Mouse (Mus musculus) ES-CJ7 (cell line): Measurements from ENCODE around the gene Bcl2l11.
A peak's percentile ranks its signal among the peaks of the same experiment; 100 is the strongest.

Experiments used
- DNase-seq: peaks from one replicate; pipeline ENCODE4 v3.0.0; 2011; ENCODE audit warnings: low read depth, low spot score

Bcl2l11 gene

DNA sequence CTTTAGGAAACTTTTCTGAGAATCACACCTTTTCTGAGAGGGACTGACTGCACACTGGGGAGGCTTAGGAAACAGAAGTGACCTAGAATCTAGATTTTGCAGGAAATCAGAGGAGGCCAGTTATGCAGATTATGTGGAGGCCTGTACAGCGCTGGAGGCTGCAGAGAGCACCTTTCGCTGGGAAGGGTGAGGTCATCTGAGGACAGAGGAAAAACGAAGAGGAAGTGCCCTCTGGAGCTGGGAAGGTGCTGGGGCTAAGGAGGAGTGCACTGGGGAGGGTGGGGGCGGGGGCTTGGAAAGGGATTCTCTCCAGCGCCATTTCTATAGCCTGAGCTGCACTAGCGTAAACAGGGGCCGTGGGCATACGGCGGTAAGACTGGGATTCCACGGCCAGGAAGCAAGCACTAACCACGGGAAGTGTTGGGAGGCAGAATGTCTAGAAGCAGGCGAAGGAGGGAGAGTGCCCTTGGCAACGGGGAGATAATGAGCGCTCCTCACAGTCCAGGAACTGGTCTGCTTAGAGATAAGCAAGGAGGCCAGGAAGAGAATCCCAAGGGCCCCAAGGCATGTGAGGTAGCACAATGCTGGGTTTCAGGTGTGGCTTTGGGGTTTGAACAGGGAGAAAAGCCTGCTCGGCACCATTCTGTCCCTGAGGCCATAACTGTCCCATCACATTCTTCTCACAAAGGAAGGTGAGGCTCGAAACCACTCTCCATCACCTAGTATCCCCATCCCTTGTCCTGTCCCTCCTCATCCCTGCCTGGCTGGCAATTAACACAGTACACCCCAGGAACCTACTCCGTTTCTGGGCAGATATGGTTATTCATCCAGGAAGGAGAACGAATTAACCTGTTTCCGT, 85.4 kb downstream of the Bcl2l11 start:
- DNase-seq, result peak; percentile 51

DNA sequence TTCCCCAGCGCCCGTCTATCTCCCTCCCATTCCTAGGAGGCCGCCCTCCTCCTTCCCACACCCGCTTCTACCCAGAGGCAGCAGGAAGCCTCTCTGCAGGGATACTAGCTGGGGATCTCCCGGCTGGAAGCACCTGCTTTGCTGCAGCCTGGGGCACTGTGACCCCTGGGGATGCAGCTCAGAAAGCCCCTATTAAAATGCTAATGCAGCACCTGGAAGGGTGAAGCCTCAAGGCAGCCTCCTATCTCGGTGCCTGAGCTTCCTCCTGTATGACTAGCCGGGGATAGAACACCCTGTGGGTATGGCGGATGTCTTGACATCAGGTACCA, 86.0 kb downstream of the Bcl2l11 start:
- DNase-seq, result peak; percentile 87
